Mouse (Mus musculus) MEL (cell line): ENCODE measurements around the gene Hsd17b12.

Experiments used
- EP300 ChIP-seq, 2 experiments: IDR thresholded peaks; 2 replicates each; pipeline ENCODE4 v1.6.1; 2011; ENCODE audit warnings: improper control_type of control experiment in 2 of 2, low read length in 2 of 2, low read depth in 1 of 2, mild to moderate bottlenecking in 1 of 2
- ETS1 ChIP-seq: IDR thresholded peaks from 2 replicates; pipeline ENCODE4 v1.6.1; 2012; ENCODE audit warnings: low read depth, mild to moderate bottlenecking, inconsistent platforms, low read length, improper control_type of control experiment, moderate library complexity

DNA sequence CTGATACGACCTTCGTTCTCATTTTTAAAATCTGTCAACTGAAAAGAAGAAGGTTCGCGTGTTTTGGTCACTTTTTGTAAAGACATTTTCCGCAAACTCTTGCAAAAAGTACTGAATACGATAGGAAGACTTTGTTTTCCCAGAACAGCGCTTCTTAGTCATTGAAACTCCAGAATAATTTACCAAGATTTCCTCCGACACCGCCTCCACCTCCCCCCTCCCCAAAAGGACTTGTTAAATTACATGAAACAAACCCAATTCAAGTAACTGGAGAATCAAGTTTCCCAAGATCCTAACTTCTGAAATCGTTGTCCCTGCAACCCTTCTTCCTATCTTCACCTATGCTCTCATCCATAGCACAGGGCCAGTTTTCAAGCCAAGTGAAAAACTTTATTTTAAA is 713 bp downstream of the Hsd17b12 start:
- TF ChIP-seq EP300 (IDR thresholded peaks at IDR 0.05; ENCODE audit: low read depth in 1 of 2, low read length in 2 of 2) (no peak), ETS1 (no peak)
